Mouse (Mus musculus): ENCODE results near the gene Cep55. TPM values are rescaled to one million over a fixed set of nuclear protein-coding genes. Genes with fewer than 3 reads are reported as not detected.

The Cep55 gene
- polyA plus RNA-seq, 1 experiment from 2014 or later = 29.6 TPM

DNA sequence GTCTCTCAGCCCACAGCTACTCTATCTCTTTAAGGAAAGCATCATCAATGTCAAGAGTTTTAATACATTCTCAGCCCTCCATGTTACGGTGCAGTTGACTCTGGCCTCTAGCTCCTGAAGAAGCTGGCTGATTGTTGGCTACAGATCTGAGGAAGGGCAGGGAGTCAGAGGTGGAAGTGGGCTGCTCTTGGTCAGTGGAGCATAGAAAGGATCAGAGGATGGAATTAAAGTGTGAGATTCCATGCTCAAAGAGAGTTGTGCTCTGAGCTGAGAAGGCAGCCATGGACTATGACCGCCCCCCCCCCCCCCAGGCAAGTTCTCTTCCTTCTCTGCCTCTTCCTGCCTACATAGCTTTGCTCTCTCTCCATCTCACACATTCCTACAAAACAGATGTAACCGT is 24.9 kb upstream of the Cep55 start:
- Histone ChIP-seq H3K36me3 (replicated peaks) (no peaks in the 10 kb centered on the region), H3K4me3 (no peak overlapping the region), H3K27ac (replicated peaks) (0 out of 2 replicates have a peak overlapping the region, but pooled peaks have one; percentile 7), H3K9me3 (no peaks in the 10 kb centered on the region), H3K27me3 (replicated peaks; ENCODE audit: low read depth, poor library complexity, severe bottlenecking) (no peaks in the 10 kb centered on the region), H3K4me1 (peaks cover 34% of the 10 kb centered on the region)
- WGBS = 75% methylated on average over 3 of the region's 3 CpGs
- no peak for DNase-seq (ENCODE audit: low spot score)

DNA sequence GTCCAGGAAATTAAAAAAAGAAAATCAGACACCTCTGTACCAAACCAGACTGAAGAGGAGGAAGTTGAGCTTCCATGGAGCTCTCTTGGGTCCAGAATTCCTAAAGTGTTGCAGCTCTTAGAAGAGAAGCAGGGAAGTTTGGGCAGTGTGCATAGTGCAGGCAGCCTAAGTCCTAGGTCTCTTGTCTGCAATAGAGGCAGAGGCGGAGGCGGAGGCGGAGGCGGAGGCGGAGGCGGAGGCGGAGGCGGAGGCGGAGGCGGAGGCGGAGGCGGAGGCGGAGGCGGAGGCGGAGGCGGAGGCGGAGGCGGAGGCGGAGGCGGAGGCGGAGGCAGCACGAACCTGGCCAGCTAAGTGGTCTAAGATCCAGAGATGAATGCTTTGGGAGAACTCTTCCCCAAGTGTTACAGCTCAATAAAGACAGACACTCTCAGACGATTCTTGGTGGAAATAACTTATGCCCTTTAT is 24.1 kb upstream of the Cep55 start:
- H3K4me1 ChIP-seq = peaks cover 26% of the 10 kb centered on the region
- no peak overlapping the region; the same call in 1 of the 2 replicates for H3K4me3 ChIP-seq
- no peaks in the 10 kb centered on the region for H3K36me3 ChIP-seq (replicated peaks)
- DNase-seq (ENCODE audit: low spot score) = peak; percentile 21
- H3K27ac ChIP-seq (replicated peaks) = 0 out of 2 replicates have a peak overlapping the region, but pooled peaks have one; percentile 7
- 5% methylated on average over 23 of the region's 23 CpGs for WGBS
- no peaks in the 10 kb centered on the region for H3K27me3 ChIP-seq (replicated peaks; ENCODE audit: low read depth, poor library complexity, severe bottlenecking)
- no peaks in the 10 kb centered on the region for H3K9me3 ChIP-seq

GRCm38 (mm10) chr19:38031144-38031543 is 23.7 kb upstream of the Cep55 start:
- Histone ChIP-seq H3K4me3 (no peak overlapping the region; the same call in 1 of the 2 replicates), H3K9me3 (no peaks in the 10 kb centered on the region), H3K36me3 (replicated peaks) (no peaks in the 10 kb centered on the region), H3K27ac (replicated peaks) (no peak overlapping the region), H3K4me1 (peaks cover 22% of the 10 kb centered on the region), H3K27me3 (replicated peaks; ENCODE audit: low read depth, poor library complexity, severe bottlenecking) (no peaks in the 10 kb centered on the region)
- no peak for DNase-seq (ENCODE audit: low spot score)
- WGBS = 67% methylated on average over 9 of the region's 9 CpGs

DNA sequence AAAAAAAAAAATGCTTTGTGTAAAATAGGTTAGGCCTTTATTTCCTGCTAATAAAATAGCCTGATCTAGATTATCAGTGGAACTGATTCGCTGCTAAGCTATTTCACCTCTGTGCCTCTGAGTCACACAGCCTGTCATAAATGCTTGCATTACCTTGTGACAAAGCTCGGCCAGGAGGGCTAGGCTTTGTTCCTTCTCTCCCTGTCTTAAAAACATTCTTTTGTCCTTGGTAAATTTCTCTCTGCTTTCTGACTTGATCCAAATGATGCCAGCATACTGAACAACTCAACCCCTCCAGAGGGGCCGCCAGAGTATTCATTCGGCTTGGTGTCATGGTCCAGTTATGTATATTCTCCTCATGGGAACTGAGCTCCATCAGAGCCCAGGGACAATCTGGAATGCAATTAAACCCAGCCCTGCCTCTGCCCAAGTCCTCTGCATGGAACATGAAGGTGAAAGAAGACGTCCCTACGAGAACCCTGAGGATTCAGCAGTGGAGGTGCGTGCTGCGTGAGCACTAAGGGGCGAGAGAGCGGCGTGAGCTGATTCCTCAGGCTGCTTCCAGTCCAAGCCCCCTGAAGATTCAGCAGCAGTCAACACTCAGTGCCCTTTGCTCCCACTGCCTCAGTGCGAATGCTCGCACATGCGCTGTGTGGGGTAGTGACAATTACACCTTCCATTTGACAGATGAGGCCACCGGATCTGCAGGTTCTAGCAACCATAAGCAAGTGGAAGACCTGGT is 21.6 kb upstream of the Cep55 start:
- Histone ChIP-seq H3K27me3 (replicated peaks; ENCODE audit: low read depth, poor library complexity, severe bottlenecking) (no peaks in the 10 kb centered on the region), H3K4me3 (no peak overlapping the region), H3K27ac (replicated peaks) (no peak overlapping the region), H3K9me3 (no peaks in the 10 kb centered on the region), H3K36me3 (replicated peaks) (no peaks in the 10 kb centered on the region), H3K4me1 (peaks cover 19% of the 10 kb centered on the region)
- DNase-seq (ENCODE audit: low spot score) = no peak
- WGBS = 85% methylated on average over 15 of the region's 15 CpGs

GRCm38 (mm10) chr19:38033735-38034057 is 21.1 kb upstream of the Cep55 start:
- Histone ChIP-seq H3K27ac (replicated peaks) (no peak overlapping the region), H3K9me3 (no peaks in the 10 kb centered on the region), H3K4me3 (no peak overlapping the region), H3K27me3 (replicated peaks; ENCODE audit: low read depth, poor library complexity, severe bottlenecking) (no peaks in the 10 kb centered on the region), H3K36me3 (replicated peaks) (no peaks in the 10 kb centered on the region), H3K4me1 (peaks cover 17% of the 10 kb centered on the region)
- DNase-seq (ENCODE audit: low spot score) = no peak
- 77% methylated on average over 2 of the region's 2 CpGs for WGBS

DNA sequence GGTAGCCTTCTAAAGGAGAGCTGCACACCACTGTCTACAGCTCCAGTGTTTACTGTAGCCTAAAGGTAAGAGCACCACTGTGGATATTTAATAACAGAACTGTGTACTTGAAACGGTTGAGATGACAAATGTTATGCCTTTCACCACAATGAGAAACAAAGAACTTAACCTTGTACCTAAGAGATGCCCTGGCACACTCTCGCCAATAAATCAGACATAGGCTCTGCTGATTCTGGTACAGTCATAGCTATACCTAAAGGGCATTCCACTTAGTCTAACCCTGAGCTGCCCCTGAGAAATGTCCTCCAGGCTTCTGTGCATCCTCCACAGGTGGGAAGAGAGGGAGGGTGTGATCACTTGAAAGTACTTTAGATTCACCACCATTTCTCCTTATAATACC is 20.1 kb upstream of the Cep55 start:
- no peaks in the 10 kb centered on the region for H3K9me3 ChIP-seq
- no peak overlapping the region for H3K4me3 ChIP-seq
- WGBS = 85% methylated on average over 2 of the region's 2 CpGs
- no peak for DNase-seq (ENCODE audit: low spot score)
- no peak overlapping the region for H3K27ac ChIP-seq (replicated peaks)
- no peaks in the 10 kb centered on the region for H3K27me3 ChIP-seq (replicated peaks; ENCODE audit: low read depth, poor library complexity, severe bottlenecking)
- peaks cover 17% of the 10 kb centered on the region for H3K4me1 ChIP-seq
- no peaks in the 10 kb centered on the region for H3K36me3 ChIP-seq (replicated peaks)

- Histone ChIP-seq H3K27ac (replicated peaks) (no peak overlapping the region), H3K9me3 (no peaks in the 10 kb centered on the region), H3K4me3 (no peak overlapping the region), H3K4me1 (0 out of 2 replicates have a peak, but pooled peaks cover 8% of the 10 kb centered on the region), H3K36me3 (replicated peaks) (no peaks in the 10 kb centered on the region), H3K27me3 (replicated peaks; ENCODE audit: low read depth, poor library complexity, severe bottlenecking) (peaks cover 7% of the 10 kb centered on the region)
- no peak for DNase-seq (ENCODE audit: low spot score)
- WGBS = 78% methylated on average over 2 of the region's 2 CpGs
Observed at GRCm38 (mm10) chr19:38035766-38036165, 19.0 kb upstream of the Cep55 start.

GRCm38 (mm10) chr19:38038267-38038666 is 16.5 kb upstream of the Cep55 start:
- Histone ChIP-seq H3K9me3 (no peaks in the 10 kb centered on the region), H3K27ac (replicated peaks) (no peak overlapping the region), H3K4me3 (no peak overlapping the region), H3K36me3 (replicated peaks) (no peaks in the 10 kb centered on the region), H3K27me3 (replicated peaks; ENCODE audit: low read depth, poor library complexity, severe bottlenecking) (peaks cover 32% of the 10 kb centered on the region), H3K4me1 (peaks cover 19% of the 10 kb centered on the region)
- 80% methylated on average over 2 of the region's 2 CpGs for WGBS
- no peak for DNase-seq (ENCODE audit: low spot score)

- DNase-seq (ENCODE audit: low spot score) = no peak
Observed at GRCm38 (mm10) chr19:38042261-38042722, 12.5 kb upstream of the Cep55 start.

DNA sequence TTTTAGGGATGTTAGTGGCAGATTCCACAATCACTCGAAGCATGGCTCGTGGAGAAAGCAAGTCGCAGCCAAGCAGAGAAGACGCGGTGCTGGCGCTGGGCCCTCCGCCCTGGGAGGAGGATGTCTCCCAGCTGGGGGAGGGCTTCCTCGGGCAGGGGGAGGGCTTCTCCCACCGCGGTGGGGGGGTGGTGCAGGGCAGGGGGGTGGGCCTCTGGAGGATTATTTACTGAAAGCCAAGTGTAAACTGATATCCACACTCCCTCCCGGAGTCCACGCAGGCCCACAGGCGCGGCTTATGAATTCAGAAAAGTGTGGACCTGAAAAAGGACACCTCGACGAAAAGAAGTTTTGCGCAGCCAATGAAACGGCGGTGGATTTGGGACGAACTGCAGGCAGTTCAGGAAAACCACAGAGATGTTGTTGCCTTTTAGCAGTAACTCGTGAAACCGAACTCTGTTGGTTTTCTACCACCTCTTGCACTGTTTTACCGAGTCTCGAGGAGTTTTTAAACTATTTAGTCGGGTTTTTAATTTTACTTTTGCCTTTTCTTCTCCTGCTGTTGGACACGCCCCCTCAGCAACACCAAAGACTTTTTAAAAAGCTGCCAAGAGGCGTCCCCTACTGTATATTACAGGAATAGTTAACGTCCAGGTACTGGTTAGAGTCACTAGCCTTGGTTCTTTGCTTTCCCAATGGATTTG is 11.4 kb upstream of the Cep55 start, which contains the start of gene Myof:
TSS of gene Myof (minus strand) at position 297 of the 701 bp plus-strand sequence.
- Histone ChIP-seq H3K4me3 (peak within 1 kb of the TSS; percentile 60), H3K27me3 (replicated peaks; ENCODE audit: low read depth, poor library complexity, severe bottlenecking) (peaks cover 48% of the 10 kb centered on the region), H3K27ac (replicated peaks) (peak within 1 kb of the TSS; percentile 66), H3K4me1 (peaks cover 18% of the 10 kb centered on the region), H3K9me3 (no peaks in the 10 kb centered on the region), H3K36me3 (replicated peaks) (no peaks in the 10 kb centered on the region)
- WGBS = under 1% methylated on average over 28 of the region's 28 CpGs
- DNase-seq (ENCODE audit: low spot score) = peak; percentile 75

More at GRCm38 (mm10) chr19:38042261-38042722, 12.5 kb upstream of the Cep55 start:
- Histone ChIP-seq H3K4me3 (peak overlapping the region; percentile 60), H3K4me1 (peaks cover 18% of the 10 kb centered on the region), H3K9me3 (no peaks in the 10 kb centered on the region), H3K36me3 (replicated peaks) (no peaks in the 10 kb centered on the region), H3K27ac (replicated peaks) (no peak overlapping the region), H3K27me3 (replicated peaks; ENCODE audit: low read depth, poor library complexity, severe bottlenecking) (peaks cover 44% of the 10 kb centered on the region)
- 44% methylated on average over 5 of the region's 5 CpGs for WGBS

DNA sequence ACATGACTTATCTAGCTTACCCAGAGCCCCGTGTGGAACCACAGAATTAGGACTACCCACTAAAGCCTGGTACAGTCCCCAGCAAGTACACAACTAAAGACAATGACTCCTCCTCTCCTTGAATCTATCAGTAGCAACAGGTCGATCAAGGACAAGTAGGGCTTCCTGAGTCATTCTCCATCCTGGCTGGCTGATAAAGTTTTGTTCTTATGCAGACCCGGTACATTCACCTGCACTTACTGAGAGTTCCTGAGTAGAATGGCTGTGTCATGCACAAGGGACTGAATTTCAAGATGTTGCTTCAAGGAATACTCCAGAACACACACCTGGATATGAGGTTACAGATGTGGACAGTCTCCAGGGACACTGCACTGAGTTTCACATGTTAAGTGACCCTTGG is 9.6 kb upstream of the Cep55 start:
- no peak overlapping the region for H3K4me3 ChIP-seq
- 87% methylated on average over 3 of the region's 3 CpGs for WGBS
- H3K27ac ChIP-seq (replicated peaks) = no peak overlapping the region
- peaks cover 47% of the 10 kb centered on the region for H3K27me3 ChIP-seq (replicated peaks; ENCODE audit: low read depth, poor library complexity, severe bottlenecking)
- H3K9me3 ChIP-seq = no peaks in the 10 kb centered on the region
- DNase-seq (ENCODE audit: low spot score) = no peak
- H3K36me3 ChIP-seq (replicated peaks) = no peaks in the 10 kb centered on the region
- H3K4me1 ChIP-seq = peaks cover 18% of the 10 kb centered on the region

DNA sequence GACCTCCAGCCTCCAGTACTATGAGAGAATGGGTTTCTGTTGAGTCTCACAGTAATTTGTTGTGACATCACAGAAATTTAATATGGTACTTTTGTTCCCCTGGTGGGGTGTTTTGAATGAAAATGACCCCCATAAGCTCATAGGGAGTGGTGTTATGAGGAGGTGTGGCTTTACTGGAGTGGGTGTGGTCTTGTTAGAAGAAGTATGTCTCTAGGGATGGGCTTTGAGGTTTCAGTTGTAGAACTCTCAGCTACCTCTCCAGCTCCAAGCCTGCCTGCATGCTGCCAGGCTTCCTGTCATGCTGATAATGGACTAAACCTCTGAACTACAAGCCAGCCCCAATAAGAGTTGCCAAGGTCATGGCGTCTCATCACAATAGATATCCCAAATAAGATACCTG is 5.1 kb upstream of the Cep55 start:
- Histone ChIP-seq H3K27ac (replicated peaks) (no peak overlapping the region), H3K4me3 (no peak overlapping the region), H3K4me1 (peaks cover 15% of the 10 kb centered on the region), H3K27me3 (replicated peaks; ENCODE audit: low read depth, poor library complexity, severe bottlenecking) (peaks cover 10% of the 10 kb centered on the region), H3K9me3 (no peaks in the 10 kb centered on the region), H3K36me3 (replicated peaks) (no peaks in the 10 kb centered on the region)
- 84% methylated on average over 1 of the region's 1 CpGs for WGBS
- DNase-seq (ENCODE audit: low spot score) = no peak

All from embryonic facial prominence, embryonic 10.5 days (tissue).